Mouse (Mus musculus): ENCODE results near the gene Nphp4.

DNA sequence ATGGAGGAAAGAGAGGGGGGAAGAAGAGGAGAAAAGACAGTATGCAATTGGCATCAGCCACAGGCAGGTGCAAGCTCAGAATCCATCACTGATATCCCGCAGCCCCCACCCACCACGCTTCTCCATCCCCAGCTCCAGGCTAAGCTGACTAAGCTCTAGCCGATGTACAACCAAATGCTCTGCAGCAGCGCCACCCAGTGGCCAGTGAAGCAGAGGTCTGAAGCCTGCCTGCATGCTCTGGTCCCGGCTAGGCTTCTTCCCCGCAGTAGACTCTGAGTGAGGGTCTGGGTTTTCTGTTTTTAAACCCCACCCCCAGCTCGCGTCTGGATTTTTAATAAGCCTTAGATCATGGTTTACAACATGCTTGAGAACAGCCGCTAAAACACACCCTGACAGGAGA lies 41.7 kb upstream of the Nphp4 start:
- peak; percentile 81 for TF ChIP-seq CTCF (IDR thresholded peaks at IDR 0.05; ENCODE audit: insufficient read depth, low read length)
- no peak for TF ChIP-seq POLR2A (IDR thresholded peaks at IDR 0.05; ENCODE audit: borderline replicate concordance, extremely low read depth, low read depth, low read length)
